Mouse (Mus musculus) liver, embryonic 14 days (tissue): Measurements from ENCODE around the gene Slc16a4. TPM values are rescaled to one million over a fixed set of nuclear protein-coding genes. Genes with fewer than 3 reads are reported as not detected.

Experiments used
- polyA plus RNA-seq: library from polyadenylated mRNA; depleted of rRNA; stranded (reverse); fragments of >200 nt; gene quantifications from 2 replicates; pipeline ENCODE4 v1.2.3, GENCODE M21; 2012; rRNA removed

Slc16a4 gene
- 0.05 and 0.07 TPM in 2 replicates for polyA plus RNA-seq

GRCm38 (mm10) chr3:107290764-107291381, at the start of gene Slc16a4:
Gene Slc16a4, plus strand, starts transcription at chr3:107291230.

GRCm38 (mm10) chr3:107278479-107279269, 12.4 kb upstream of the Slc16a4 start, which contains the start of gene Lamtor5:
Gene Lamtor5, plus strand, starts transcription at chr3:107278858.

GRCm38 (mm10) chr3:107333381-107334201, 42.6 kb downstream of the Slc16a4 start, which contains the start of gene Rbm15:
Gene Rbm15, minus strand, starts transcription at chr3:107333673.

Other genes with a start within 250 kb of the Slc16a4 start
- 0.14 and 0.15 TPM in 2 replicates for gene Kcna2, start 190.1 kb upstream of the Slc16a4 start, polyA plus RNA-seq
- not detected in 2 replicates for gene Kcna10, start 108.2 kb upstream of the Slc16a4 start, polyA plus RNA-seq
- gene Cym, start 69.5 kb upstream of the Slc16a4 start, polyA plus RNA-seq, result 0.08 and 0.14 TPM in 2 replicates
- 0.02 TPM in 1 of 2 replicates, not detected in the other for gene A630076J17Rik, start 60.6 kb upstream of the Slc16a4 start, polyA plus RNA-seq
- 0.01 TPM in 2 replicates for gene Prok1, start 51.5 kb upstream of the Slc16a4 start, polyA plus RNA-seq
- gene Lamtor5, start 12.4 kb upstream of the Slc16a4 start, polyA plus RNA-seq, result 44.6 and 53.1 TPM in 2 replicates
- 4.5 and 5.3 TPM in 2 replicates for gene Rbm15, start 42.4 kb downstream of the Slc16a4 start, polyA plus RNA-seq
- gene Kcnc4, start 168.3 kb downstream of the Slc16a4 start, polyA plus RNA-seq, result 0.02 TPM in 1 of 2 replicates, not detected in the other
- gene Slc6a17, start 226.8 kb downstream of the Slc16a4 start, polyA plus RNA-seq, result 0.08 and 0.17 TPM in 2 replicates